Mouse (Mus musculus) heart, embryonic 16.5 days (tissue): Measurements from ENCODE around the gene Tcirg1. TPM values are rescaled to one million over a fixed set of nuclear protein-coding genes. Genes with fewer than 3 reads are reported as not detected.

Source experiments
- ATAC-seq: fragments of 200-750 bp; cut with Nextera tagmentation; replicated peaks from 2 replicates; pipeline ENCODE4 v1.8.0; 2017; ENCODE audit warnings: moderate number of reproducible peaks; ENCODE audit not compliant: insufficient read depth, low FRiP score; ENCODE audit errors: extremely low read depth
- H3K27ac ChIP-seq: fragments of 300-500 bp; sonication (generic); 2 replicates; pipeline ENCODE4 v1.5.1; 2014; ENCODE audit warnings: mild to moderate bottlenecking, low read length, control low read depth, moderate library complexity
- H3K27me3 ChIP-seq: fragments of 300-500 bp; sonication (generic); 2 replicates; pipeline ENCODE4 v1.6.1; 2014; ENCODE audit warnings: low read length, mixed read lengths; ENCODE audit not compliant: control insufficient read depth, insufficient read depth
- H3K36me3 ChIP-seq: fragments of 300-500 bp; sonication (generic); 2 replicates; pipeline ENCODE4 v1.6.1; 2014; ENCODE audit not compliant: control insufficient read depth, insufficient read depth
- H3K4me1 ChIP-seq: fragments of 300-500 bp; sonication (generic); 2 replicates; pipeline ENCODE4 v1.6.1; 2014; ENCODE audit warnings: low read length, mixed read lengths; ENCODE audit not compliant: control insufficient read depth, insufficient read depth
- H3K4me2 ChIP-seq: fragments of 300-500 bp; sonication (generic); 2 replicates; pipeline ENCODE4 v1.6.1; 2014; ENCODE audit warnings: low read depth, mild to moderate bottlenecking, control low read depth, low read length
- H3K4me3 ChIP-seq: fragments of 300-500 bp; sonication (generic); 2 replicates; pipeline ENCODE4 v1.5.1; 2014; ENCODE audit warnings: mild to moderate bottlenecking, control low read depth, low read length
- H3K9ac ChIP-seq: fragments of 300-500 bp; sonication (generic); 2 replicates; pipeline ENCODE4 v1.6.1; 2014; ENCODE audit warnings: low read length, control low read depth
- H3K9me3 ChIP-seq: fragments of 300-500 bp; sonication (generic); replicated peaks from 2 replicates; pipeline ENCODE4 v1.6.1; 2016; ENCODE audit warnings: low read length; ENCODE audit not compliant: control insufficient read depth
- WGBS: fragments of 180-500 bp; shearing (Covaris S2); extraction: QIAGEN DNeasy Blood & Tissue Kit; methylation state at CpG from one replicate; pipeline ENCODE4 v1.1.7; 2014; 5-methylcytosine and 5-hydroxymethylcytosine counted together
- polyA plus RNA-seq: library from polyadenylated mRNA; unstranded; fragments of >200 nt; fragmentation: Nextera tagmentation; extraction: Ambion mirVana; gene quantifications from 2 replicates; pipeline ENCODE4 v1.2.1, GENCODE M21; 2015

Tcirg1 gene
- polyA plus RNA-seq, 1 experiment from 2014 or later = 32.3 TPM

- H3K27me3 ChIP-seq = no peaks in the 10 kb centered on the region
- H3K9me3 ChIP-seq = no peaks in the 10 kb centered on the region
- peaks cover 12% of the 10 kb centered on the region for H3K4me1 ChIP-seq
- H3K27ac ChIP-seq = 0 out of 2 replicates have a peak overlapping the region, but pooled peaks have one; percentile 7
- 34% methylated on average over 4 of the region's 4 CpGs for WGBS
- ATAC-seq = no peak
- H3K36me3 ChIP-seq = no peaks in the 10 kb centered on the region
- H3K4me2 ChIP-seq = no peak overlapping the region
- no peak overlapping the region for H3K9ac ChIP-seq
- H3K4me3 ChIP-seq = no peak overlapping the region
These were observed 34.6 kb downstream of the Tcirg1 start for GRCm38 (mm10) chr19:3872373-3872772.

GRCm38 (mm10) chr19:3871468-3871867, 35.5 kb downstream of the Tcirg1 start:
- peaks cover 12% of the 10 kb centered on the region for H3K4me1 ChIP-seq
- H3K27ac ChIP-seq = no peak overlapping the region
- no peak overlapping the region for H3K9ac ChIP-seq
- no peaks in the 10 kb centered on the region for H3K9me3 ChIP-seq
- H3K36me3 ChIP-seq = no peaks in the 10 kb centered on the region
- H3K4me3 ChIP-seq = no peak overlapping the region
- no peaks in the 10 kb centered on the region for H3K27me3 ChIP-seq
- no peak for ATAC-seq
- no peak overlapping the region for H3K4me2 ChIP-seq

DNA sequence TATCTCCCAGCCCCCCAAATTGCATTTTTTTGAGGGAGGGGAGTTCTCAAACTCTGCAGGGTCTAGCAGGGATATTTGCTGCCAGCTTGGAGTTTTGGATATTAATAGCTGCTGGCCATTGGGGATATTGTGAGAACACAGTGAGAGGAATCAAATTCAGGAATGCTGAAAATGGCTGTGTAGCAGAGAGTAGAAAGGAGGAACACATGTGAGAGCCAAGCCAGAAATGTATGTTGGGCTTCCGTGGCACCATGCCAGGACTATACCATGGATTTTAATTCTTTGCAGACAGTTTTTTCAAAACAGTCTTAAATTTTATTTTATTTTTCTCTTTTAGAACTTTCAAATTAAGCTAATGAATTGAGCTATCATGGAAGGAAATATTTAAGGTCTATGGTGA, 38.6 kb downstream of the Tcirg1 start:
- Histone ChIP-seq H3K27me3 (no peaks in the 10 kb centered on the region), H3K4me3 (no peak overlapping the region), H3K9ac (no peak overlapping the region), H3K4me2 (no peak overlapping the region), H3K4me1 (peaks cover 12% of the 10 kb centered on the region), H3K9me3 (peaks cover 5% of the 10 kb centered on the region), H3K36me3 (peaks cover 8% of the 10 kb centered on the region), H3K27ac (0 out of 2 replicates have a peak overlapping the region, but pooled peaks have one; percentile 21)
- WGBS = 76% methylated on average over 1 of the region's 1 CpGs
- ATAC-seq = no peak

DNA sequence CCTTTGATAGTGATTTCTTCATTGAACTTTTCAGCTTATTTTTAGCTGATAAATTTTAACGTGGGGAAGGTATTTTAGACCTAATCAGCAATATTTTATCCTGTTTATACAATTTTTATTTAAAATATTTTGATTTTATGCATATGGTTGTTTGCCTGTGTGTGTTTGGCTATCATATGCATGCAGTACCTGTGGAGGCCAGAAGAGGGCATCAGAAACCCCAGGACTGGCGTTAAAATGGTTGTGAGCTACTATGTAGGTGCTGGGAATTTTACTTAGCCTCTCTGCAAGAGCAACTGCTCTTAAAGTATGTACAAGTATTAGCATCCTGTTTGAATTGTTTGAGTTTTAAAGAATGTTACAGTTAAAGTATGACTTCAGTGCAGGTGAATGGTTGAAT, 42.0 kb downstream of the Tcirg1 start:
- Histone ChIP-seq H3K4me1 (peaks cover 4% of the 10 kb centered on the region), H3K4me3 (no peak overlapping the region), H3K9ac (no peak overlapping the region), H3K36me3 (peaks cover 8% of the 10 kb centered on the region), H3K9me3 (peaks cover 5% of the 10 kb centered on the region), H3K4me2 (no peak overlapping the region), H3K27ac (no peak overlapping the region), H3K27me3 (no peaks in the 10 kb centered on the region)
- ATAC-seq = no peak
- WGBS = 87% methylated on average over 2 of the region's 2 CpGs

DNA sequence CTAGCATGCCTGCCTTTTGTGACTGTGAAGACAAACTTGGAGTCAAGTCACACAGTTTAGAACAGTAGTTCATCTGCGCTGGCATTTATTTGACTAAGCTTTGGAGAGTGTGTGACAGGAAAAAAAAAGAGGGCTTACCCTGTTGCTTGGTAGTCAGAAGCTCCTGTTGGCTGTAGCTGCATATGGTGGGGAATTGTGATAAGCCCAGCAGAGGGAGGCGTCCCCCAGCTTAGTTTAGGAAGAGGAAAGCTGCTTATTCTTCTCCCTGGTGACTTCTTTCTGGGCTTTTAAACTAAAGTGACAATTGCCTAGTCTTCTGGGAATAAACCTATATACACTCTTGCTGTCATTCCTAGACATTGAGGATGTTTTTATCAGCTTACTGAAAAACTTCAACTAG, 44.2 kb downstream of the Tcirg1 start:
- H3K36me3 ChIP-seq = peaks cover 8% of the 10 kb centered on the region
- H3K4me2 ChIP-seq = no peak overlapping the region
- H3K27ac ChIP-seq = no peak overlapping the region
- H3K9ac ChIP-seq = no peak overlapping the region
- peaks cover 5% of the 10 kb centered on the region for H3K9me3 ChIP-seq
- H3K27me3 ChIP-seq = no peaks in the 10 kb centered on the region
- H3K4me3 ChIP-seq = no peak overlapping the region
- ATAC-seq = no peak
- WGBS = 50% methylated on average over 2 of the region's 2 CpGs
- 0 out of 2 replicates have a peak, but pooled peaks cover 3% of the 10 kb centered on the region for H3K4me1 ChIP-seq

DNA sequence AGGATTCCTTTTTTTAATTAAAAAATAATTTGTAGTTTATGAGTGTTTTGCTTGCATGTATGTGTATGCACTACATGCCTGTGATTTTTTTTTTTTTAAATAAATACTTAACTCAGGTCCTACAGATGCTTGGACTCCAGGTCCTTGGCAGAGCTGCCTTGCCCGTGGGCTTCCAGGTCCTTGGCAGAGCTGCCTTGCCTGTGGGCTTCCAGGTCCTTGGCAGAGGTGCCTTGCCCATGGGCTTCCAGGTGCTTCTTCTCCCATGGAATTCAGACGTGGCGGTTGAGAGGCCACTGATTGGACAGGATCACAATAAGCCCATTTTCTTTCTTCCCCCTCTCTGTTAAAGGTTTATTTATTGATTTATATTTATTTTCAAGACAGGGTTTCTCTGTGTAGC, 49.7 kb downstream of the Tcirg1 start:
- Histone ChIP-seq H3K4me3 (no peak overlapping the region), H3K9me3 (no peaks in the 10 kb centered on the region), H3K36me3 (no peaks in the 10 kb centered on the region), H3K4me1 (peaks cover 23% of the 10 kb centered on the region), H3K27ac (no peak overlapping the region), H3K27me3 (no peaks in the 10 kb centered on the region), H3K9ac (no peak overlapping the region), H3K4me2 (no peak overlapping the region)
- no peak for ATAC-seq
- 78% methylated on average over 3 of the region's 3 CpGs for whole genome bisulfite sequencing

DNA sequence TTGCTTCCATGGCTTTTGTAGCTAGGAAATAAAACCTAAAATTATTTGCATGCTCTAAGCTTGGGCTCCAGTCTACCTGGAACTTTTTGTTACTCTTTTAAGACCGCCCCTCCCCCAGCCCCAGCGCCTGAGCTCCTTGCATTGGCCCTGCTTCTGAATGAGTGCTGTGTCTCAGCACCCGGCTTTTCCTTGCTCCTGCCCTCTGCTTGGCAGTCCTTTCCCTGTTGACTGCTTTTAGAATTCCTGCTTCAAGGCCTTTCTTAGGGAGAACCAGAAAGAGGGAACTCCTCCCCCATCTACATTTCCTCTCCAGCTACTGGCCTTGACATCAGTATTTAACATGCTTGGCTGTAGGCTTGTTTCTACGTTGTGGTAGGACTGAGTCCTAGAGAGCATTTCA, 51.3 kb downstream of the Tcirg1 start:
- no peaks in the 10 kb centered on the region for H3K9me3 ChIP-seq
- H3K36me3 ChIP-seq = no peaks in the 10 kb centered on the region
- no peaks in the 10 kb centered on the region for H3K27me3 ChIP-seq
- H3K4me1 ChIP-seq = peaks cover 29% of the 10 kb centered on the region
- H3K9ac ChIP-seq = no peak overlapping the region
- H3K4me2 ChIP-seq = no peak overlapping the region
- no peak overlapping the region for H3K27ac ChIP-seq
- no peak for ATAC-seq
- 28% methylated on average over 4 of the region's 4 CpGs for WGBS
- no peak overlapping the region for H3K4me3 ChIP-seq

DNA sequence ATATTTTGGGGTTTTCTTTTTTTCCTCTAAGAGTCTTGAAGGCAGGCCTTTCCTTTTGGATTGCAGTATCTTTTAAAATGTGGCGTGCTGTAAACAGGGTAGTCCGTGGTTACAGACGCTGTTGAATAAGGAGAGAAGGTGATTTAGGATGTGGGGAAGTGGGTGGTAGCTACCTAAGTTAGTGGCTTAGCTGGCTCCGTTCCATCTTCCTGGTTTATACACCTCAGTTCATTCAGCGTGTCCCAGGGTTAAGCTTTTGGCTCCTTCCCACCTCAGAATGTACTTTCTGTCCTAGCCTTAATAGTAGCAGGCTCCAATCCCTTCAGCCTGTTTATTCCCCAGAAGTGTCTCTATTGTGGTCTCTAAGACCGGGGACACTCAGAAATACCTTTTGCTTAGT, 51.8 kb downstream of the Tcirg1 start:
- 71% methylated on average over 6 of the region's 6 CpGs for WGBS
- Histone ChIP-seq H3K4me2 (no peak overlapping the region), H3K4me3 (no peak overlapping the region), H3K4me1 (peaks cover 29% of the 10 kb centered on the region), H3K27ac (no peak overlapping the region), H3K36me3 (no peaks in the 10 kb centered on the region), H3K27me3 (no peaks in the 10 kb centered on the region), H3K9ac (no peak overlapping the region), H3K9me3 (no peaks in the 10 kb centered on the region)
- no peak for ATAC-seq

DNA sequence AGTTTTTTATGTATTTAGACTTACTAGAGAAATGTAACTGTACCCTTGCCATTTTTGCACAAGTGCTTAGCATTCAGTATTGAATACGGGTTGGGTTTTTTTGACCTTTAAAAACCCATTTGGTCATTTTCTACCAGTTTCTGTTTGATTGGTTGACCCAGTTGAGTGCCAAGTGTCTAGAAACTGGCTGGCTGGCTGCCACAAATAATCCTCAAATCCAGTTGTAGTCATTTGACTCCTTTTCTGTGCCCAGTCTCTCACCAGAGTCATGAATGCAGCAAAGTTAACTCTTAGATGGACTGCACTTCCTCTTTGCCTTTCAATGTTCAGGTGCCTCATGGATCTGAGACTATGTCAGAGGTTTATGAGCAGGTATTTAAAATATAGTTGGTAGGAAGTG, 53.0 kb downstream of the Tcirg1 start:
- H3K36me3 ChIP-seq = no peaks in the 10 kb centered on the region
- H3K9ac ChIP-seq = no peak overlapping the region
- no peak for ATAC-seq
- WGBS = 81% methylated on average over 1 of the region's 1 CpGs
- peaks cover 29% of the 10 kb centered on the region for H3K4me1 ChIP-seq
- H3K27ac ChIP-seq = no peak overlapping the region
- H3K9me3 ChIP-seq = no peaks in the 10 kb centered on the region
- H3K27me3 ChIP-seq = no peaks in the 10 kb centered on the region
- no peak overlapping the region; the same call in none of the 2 replicates for H3K4me2 ChIP-seq
- H3K4me3 ChIP-seq = no peak overlapping the region

DNA sequence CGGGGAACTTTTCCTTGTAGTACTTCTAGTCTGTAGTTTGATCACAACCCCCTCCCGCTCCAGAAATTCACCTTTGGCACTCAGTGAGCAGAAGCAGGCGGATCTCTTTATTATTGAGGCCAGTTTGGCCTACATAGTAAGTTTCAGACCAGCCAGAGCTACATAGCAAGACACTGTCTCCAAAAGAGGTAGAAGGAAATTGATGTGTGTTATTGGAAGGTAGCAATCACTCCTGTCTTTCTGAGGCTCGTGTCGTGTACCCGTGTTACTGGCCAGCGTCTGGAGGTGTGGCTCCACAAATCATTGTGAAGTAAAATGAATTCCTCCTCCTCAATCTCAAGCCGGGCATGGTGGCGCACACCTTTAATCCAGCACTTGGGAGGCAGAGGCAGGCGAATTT, 53.8 kb downstream of the Tcirg1 start:
- 91% methylated on average over 10 of the region's 10 CpGs for WGBS
- ATAC-seq = no peak

More for the DNA sequence above, 53.8 kb downstream of the Tcirg1 start:
- Histone ChIP-seq H3K9me3 (no peaks in the 10 kb centered on the region), H3K4me1 (peaks cover 29% of the 10 kb centered on the region), H3K4me3 (peak overlapping the region; percentile 85), H3K27me3 (no peaks in the 10 kb centered on the region), H3K36me3 (no peaks in the 10 kb centered on the region), H3K9ac (no peak overlapping the region), H3K27ac (no peak overlapping the region), H3K4me2 (peak overlapping the region; percentile 89)
